Mouse (Mus musculus) left cerebral cortex, postnatal 14 days (tissue): Measurements from ENCODE around the gene Tas2r116. TPM values are rescaled to one million over a fixed set of nuclear protein-coding genes. Genes with fewer than 3 reads are reported as not detected.

Experiments
- DNase-seq, 2 experiments: peaks; one replicate each; pipeline ENCODE4 v3.0.0; 2021 to 2022; ENCODE audit warnings: low spot score in 2 of 2, mixed read lengths in 1 of 2
- intact Hi-C: fragments of 180-260 bp; cut with DNase I; formaldehyde crosslinking; loops from one replicate; pipeline ENCODE4 v1.15.1; 2025
- long read RNA-seq, 2 experiments: library from polyadenylated mRNA; stranded (forward); transcript quantifications; one replicate each; pipeline ENCODE4 v2.0.0; 2021
- total RNA-seq, 2 experiments: library from RNA; stranded (reverse); gene quantifications; 2 replicates each; pipeline ENCODE4 v1.2.3; 2021

Gene Tas2r116
- not detected for total RNA-seq
- long read RNA-seq, experiment 1 = 0 reads
- long read RNA-seq, experiment 2 = 0 reads

DNA sequence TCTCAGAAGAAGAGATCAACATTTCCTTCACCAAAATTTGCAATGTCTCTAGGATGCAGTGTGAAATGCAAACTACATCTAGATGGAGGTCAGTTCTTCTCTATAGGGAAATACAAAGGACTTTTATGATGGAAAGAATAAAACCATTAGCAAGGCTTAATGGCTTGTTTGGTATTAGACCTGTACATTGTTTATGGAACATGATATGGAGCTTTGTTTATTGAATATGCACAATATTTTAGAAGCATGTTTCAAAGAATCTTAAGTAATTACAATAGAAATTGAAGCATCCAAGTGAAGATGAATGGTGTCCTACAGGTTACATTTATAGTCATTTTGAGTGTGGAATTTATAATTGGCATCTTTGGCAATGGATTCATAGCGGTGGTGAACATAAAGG, at the start of gene Tas2r116:
Tas2r116 (plus strand) TSS at position 301 of the 400 bp plus-strand sequence.
- intact Hi-C loops = no loop called here
- DNase-seq = no peak

DNA sequence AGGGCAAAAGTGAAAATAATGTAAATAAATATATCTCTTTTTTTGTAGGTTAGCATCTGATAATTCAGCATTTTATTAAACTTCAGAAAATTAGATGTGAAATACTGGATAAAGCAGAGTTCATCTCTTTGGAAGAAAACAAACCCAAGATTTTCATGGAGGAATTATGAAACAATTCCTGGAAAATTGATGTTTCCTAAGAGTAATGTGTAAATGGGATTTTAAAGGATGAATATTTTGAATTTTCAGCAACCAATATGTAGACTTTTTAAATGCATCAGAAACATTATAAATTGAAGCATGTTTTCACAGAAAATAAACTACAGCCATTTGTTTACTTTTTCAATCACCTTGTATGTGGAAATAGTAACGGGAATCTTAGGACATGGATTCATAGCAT, 8.4 kb upstream of the Tas2r116 start, which contains the start of gene Tas2r123:
Tas2r123 (plus strand) TSS at position 301 of the 400 bp plus-strand sequence.
- no peak for DNase-seq
- intact Hi-C loops = no loop called here

DNA sequence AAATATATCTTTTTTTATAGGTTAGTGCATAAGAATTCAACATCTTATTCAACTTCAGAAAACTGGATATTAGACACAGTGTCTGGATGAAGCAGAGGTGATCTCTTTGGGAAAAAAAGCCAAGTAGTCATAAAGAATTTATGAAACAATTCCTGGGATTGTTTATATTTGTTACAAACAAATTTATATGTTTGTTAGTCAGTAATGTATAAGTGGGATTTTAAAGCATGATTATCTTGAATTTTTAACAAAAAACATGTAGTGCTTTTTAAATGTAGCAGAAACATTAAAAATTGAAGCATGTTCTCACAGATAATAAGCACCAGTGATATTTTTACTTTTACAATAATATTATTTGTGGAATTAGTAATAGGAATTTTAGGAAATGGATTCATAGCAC, 12.5 kb downstream of the Tas2r116 start, which contains the start of gene Tas2r110:
Tas2r110 (plus strand) TSS at position 301 of the 400 bp plus-strand sequence.
- no peak for DNase-seq
- intact Hi-C loops = no loop called here

DNA sequence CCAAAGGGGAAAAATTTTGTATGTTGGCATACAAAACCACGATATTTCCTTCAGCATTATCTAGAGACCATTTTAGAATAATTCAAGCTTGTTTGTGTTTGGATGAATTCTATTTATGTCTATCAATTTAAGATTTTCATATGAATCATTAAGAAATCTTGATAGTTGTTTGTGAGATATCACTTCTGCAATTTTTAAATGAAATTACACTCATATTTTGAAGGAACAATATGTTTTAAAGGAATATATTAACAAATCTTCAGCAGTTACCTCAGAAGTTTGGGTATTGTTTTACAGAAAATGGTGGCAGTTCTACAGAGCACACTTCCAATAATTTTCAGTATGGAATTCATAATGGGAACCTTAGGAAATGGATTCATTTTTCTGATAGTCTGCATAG, 37.5 kb downstream of the Tas2r116 start, which contains the start of gene Tas2r113:
Tas2r113 (plus strand) TSS at position 301 of the 400 bp plus-strand sequence.
- DNase-seq = no peak
- intact Hi-C loops = no loop called here

Other genes starting within 250 kb of the Tas2r116 start
- gene A630073D07Rik, start 203.9 kb upstream of the Tas2r116 start, total RNA-seq = not detected
- gene Tas2r120, start 198.5 kb upstream of the Tas2r116 start, total RNA-seq = not detected
- gene Tas2r121, start 154.4 kb upstream of the Tas2r116 start, total RNA-seq = not detected
- gene Tas2r122, start 143.5 kb upstream of the Tas2r116 start, total RNA-seq = not detected
- not detected for gene Tas2r115, start 117.4 kb upstream of the Tas2r116 start, total RNA-seq
- gene Tas2r124, start 100.7 kb upstream of the Tas2r116 start, total RNA-seq = not detected
- gene Tas2r102, start 93.3 kb upstream of the Tas2r116 start, total RNA-seq = not detected
- gene Tas2r136, start 77.3 kb upstream of the Tas2r116 start, total RNA-seq = not detected
- gene Tas2r117, start 52.6 kb upstream of the Tas2r116 start, total RNA-seq = not detected
- not detected for gene Tas2r123, start 8.3 kb upstream of the Tas2r116 start, total RNA-seq
- gene Tas2r110, start 12.6 kb downstream of the Tas2r116 start, total RNA-seq = not detected
- not detected for gene Tas2r113, start 37.6 kb downstream of the Tas2r116 start, total RNA-seq
- gene Tas2r125, start 54.2 kb downstream of the Tas2r116 start, total RNA-seq = not detected
- not detected for gene Tas2r129, start 95.7 kb downstream of the Tas2r116 start, total RNA-seq
- gene Tas2r131, start 102.5 kb downstream of the Tas2r116 start, total RNA-seq = not detected
- not detected for gene Tas2r109, start 125.5 kb downstream of the Tas2r116 start, total RNA-seq
- gene Tas2r103, start 181.7 kb downstream of the Tas2r116 start, total RNA-seq = not detected
- not detected for gene Tas2r140, start 200.4 kb downstream of the Tas2r116 start, total RNA-seq
- 10 to 100 TPM; 78.7 to 84.7 TPM for gene Smim10l1, start 249.5 kb downstream of the Tas2r116 start, total RNA-seq